Mouse (Mus musculus) liver, adult 2 months (tissue): ENCODE results near the gene Scoc. TPM values are rescaled to one million over a fixed set of nuclear protein-coding genes. Genes with fewer than 3 reads are reported as not detected.

Source experiments
- DNase-seq: peaks from one replicate; pipeline ENCODE4 v3.0.0-alpha.2; 2011; ENCODE audit warnings: low read depth, low spot score; ENCODE audit errors: extremely low read depth
- H3K27ac ChIP-seq: fragments of 200-500 bp; replicated peaks from 2 replicates; pipeline ENCODE4 v1.5.1; 2012; ENCODE audit warnings: low read depth, mild to moderate bottlenecking, control low read depth, inconsistent platforms, low read length; ENCODE audit not compliant: insufficient read depth
- H3K27me3 ChIP-seq: fragments of 200-500 bp; 2 replicates; pipeline ENCODE4 v1.6.1; 2012; ENCODE audit warnings: mild to moderate bottlenecking, moderate library complexity, low read length, inconsistent platforms; ENCODE audit not compliant: control insufficient read depth, insufficient read depth
- H3K36me3 ChIP-seq: fragments of 200-500 bp; 2 replicates; pipeline ENCODE4 v1.6.1; 2012; ENCODE audit warnings: low read length, inconsistent platforms; ENCODE audit not compliant: control insufficient read depth, insufficient read depth
- H3K4me1 ChIP-seq: fragments of 200-500 bp; 2 replicates; pipeline ENCODE4 v1.6.1; 2011; ENCODE audit warnings: low read length; ENCODE audit not compliant: control insufficient read depth, insufficient read depth
- H3K4me3 ChIP-seq: fragments of 200-500 bp; 2 replicates; pipeline ENCODE4 v1.5.1; 2011; ENCODE audit warnings: low read depth, mild to moderate bottlenecking, control low read depth, low read length, moderate library complexity; ENCODE audit not compliant: insufficient read depth
- H3K79me2 ChIP-seq: fragments of 200-500 bp; 2 replicates; pipeline ENCODE4 v1.6.1; 2012; ENCODE audit warnings: inconsistent platforms, mild to moderate bottlenecking, low read length, moderate library complexity; ENCODE audit not compliant: control insufficient read depth, insufficient read depth
- H3K9ac ChIP-seq: fragments of 200-500 bp; 2 replicates; pipeline ENCODE4 v1.6.1; 2012; ENCODE audit warnings: low read depth, mild to moderate bottlenecking, control low read depth, inconsistent platforms, low read length
- CTCF ChIP-seq: fragments of 200-500 bp; IDR thresholded peaks from 2 replicates; pipeline ENCODE4 v1.5.1; 2011; ENCODE audit warnings: low read depth, low read length, control low read depth
- POLR2A ChIP-seq: fragments of 200-500 bp; IDR thresholded peaks from 2 replicates; pipeline ENCODE4 v1.6.1; 2011; ENCODE audit warnings: low read length, control low read depth; ENCODE audit not compliant: insufficient read depth; ENCODE audit errors: extremely low read depth
- WGBS: fragments of 180-500 bp; shearing (Covaris S2); methylation state at CpG from one replicate; pipeline ENCODE4 v1.1.7; 2018; 5-methylcytosine and 5-hydroxymethylcytosine counted together
- polyA plus RNA-seq: library from polyadenylated mRNA; depleted of rRNA; stranded (reverse); fragments of >200 nt; gene quantifications from 2 replicates; pipeline ENCODE4 v1.2.3, GENCODE M21; 2012
- total RNA-seq: library from RNA; depleted of rRNA; stranded (reverse); fragments of >200 nt; gene quantifications from 2 replicates; pipeline ENCODE4 v1.2.3, GENCODE M21; 2014

Gene Scoc
- total and polyA plus RNA-seq, 2 experiments = 3.5 to 9.3 TPM

- Histone ChIP-seq H3K79me2 (no peaks in the 10 kb centered on the region), H3K4me3 (no peak overlapping the region), H3K27ac (no peak overlapping the region), H3K9ac (no peak overlapping the region), H3K27me3 (no peaks in the 10 kb centered on the region), H3K36me3 (no peaks in the 10 kb centered on the region), H3K4me1 (no peaks in the 10 kb centered on the region)
- no peak for TF ChIP-seq CTCF
- no peak for TF ChIP-seq POLR2A
- no peak for DNase-seq
- WGBS = 77% methylated on average over 6 of the region's 6 CpGs
Measured at GRCm38 (mm10) chr8:83417970-83418369, 40.2 kb downstream of the Scoc start.

DNA sequence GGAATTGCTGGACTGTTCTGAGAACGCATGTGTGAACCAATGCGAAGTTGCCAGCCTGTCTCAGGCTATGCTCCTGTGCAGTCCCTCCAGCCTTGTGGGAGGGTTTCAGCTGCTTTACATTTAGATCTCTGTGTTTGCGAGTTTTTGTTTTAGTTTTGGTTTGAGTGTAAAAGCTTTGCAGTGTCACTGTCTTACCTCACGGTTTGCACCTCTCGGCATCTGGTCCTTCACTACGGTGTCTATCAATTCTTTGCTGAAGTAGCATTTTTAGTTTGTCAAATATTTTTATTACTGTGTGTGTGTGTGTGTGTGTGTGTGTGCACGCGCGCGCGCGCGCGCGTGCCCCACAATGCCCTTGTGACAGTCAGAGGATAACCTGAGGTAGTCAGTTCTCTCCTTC lies 41.3 kb downstream of the Scoc start:
- Histone ChIP-seq H3K27ac (no peak overlapping the region), H3K27me3 (no peaks in the 10 kb centered on the region), H3K4me3 (no peak overlapping the region), H3K4me1 (no peaks in the 10 kb centered on the region), H3K79me2 (no peaks in the 10 kb centered on the region), H3K9ac (no peak overlapping the region), H3K36me3 (no peaks in the 10 kb centered on the region)
- WGBS = 95% methylated on average over 15 of the region's 15 CpGs
- no peak for DNase-seq
- TF ChIP-seq CTCF = no peak
- no peak for TF ChIP-seq POLR2A

DNA sequence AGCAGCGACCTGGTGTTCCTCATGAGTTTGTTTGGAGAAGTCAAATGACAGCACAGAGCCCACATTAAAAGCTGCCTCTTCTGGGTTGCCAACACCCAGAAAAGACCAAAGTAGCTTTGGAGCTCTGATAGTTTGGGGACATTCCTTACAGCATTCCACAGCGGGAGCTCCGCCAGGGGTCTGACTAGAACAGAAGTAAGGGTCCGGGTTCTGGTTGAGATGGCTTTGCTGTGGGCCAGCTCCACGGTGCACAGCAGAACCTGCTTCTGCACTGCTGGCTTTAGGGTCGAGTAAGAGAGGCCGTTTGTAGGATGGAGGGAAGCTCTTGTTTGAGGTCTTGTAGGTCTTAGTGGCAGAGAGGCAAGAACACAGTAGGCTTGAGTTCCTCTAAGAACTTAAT lies 49.7 kb downstream of the Scoc start:
- Histone ChIP-seq H3K36me3 (no peaks in the 10 kb centered on the region), H3K4me3 (no peak overlapping the region), H3K4me1 (no peaks in the 10 kb centered on the region), H3K9ac (no peak overlapping the region), H3K27me3 (no peaks in the 10 kb centered on the region), H3K79me2 (no peaks in the 10 kb centered on the region), H3K27ac (no peak overlapping the region)
- 78% methylated on average over 7 of the region's 7 CpGs for WGBS
- TF ChIP-seq POLR2A (no peak), CTCF (no peak)
- no peak for DNase-seq

- Histone ChIP-seq H3K4me1 (no peaks in the 10 kb centered on the region), H3K9ac (no peak overlapping the region), H3K27ac (no peak overlapping the region), H3K27me3 (no peaks in the 10 kb centered on the region), H3K4me3 (no peak overlapping the region), H3K36me3 (no peaks in the 10 kb centered on the region), H3K79me2 (no peaks in the 10 kb centered on the region)
- no peak for DNase-seq
- TF ChIP-seq CTCF (no peak), POLR2A (no peak)
- WGBS = 33% methylated on average over 6 of the region's 6 CpGs
Measured at GRCm38 (mm10) chr8:83406836-83407235, 51.4 kb downstream of the Scoc start.

DNA sequence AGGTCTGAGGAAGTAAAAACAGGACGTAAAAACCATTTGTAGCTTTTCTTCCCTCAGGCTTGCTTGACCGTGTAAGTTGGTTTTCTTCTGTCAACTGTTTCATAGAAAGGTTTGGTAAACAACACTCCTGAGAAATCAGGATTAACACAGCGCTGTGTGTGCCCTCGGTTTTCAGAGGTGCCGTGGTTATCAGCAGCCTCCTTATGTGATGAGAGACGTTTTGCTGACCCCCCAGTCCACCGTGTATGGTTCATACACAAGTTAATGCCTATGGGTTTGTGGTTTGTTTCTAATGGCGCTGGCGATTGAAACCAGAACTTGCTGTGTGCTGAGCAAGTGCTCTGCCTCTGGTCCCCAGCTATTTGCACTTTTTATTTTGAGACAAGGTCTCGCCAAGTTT lies 52.6 kb downstream of the Scoc start:
- H3K9ac ChIP-seq = no peak overlapping the region
- no peaks in the 10 kb centered on the region for H3K27me3 ChIP-seq
- H3K27ac ChIP-seq = no peak overlapping the region
- TF ChIP-seq POLR2A (no peak), CTCF (no peak)
- H3K4me1 ChIP-seq = no peaks in the 10 kb centered on the region
- 72% methylated on average over 10 of the region's 10 CpGs for WGBS
- H3K36me3 ChIP-seq = no peaks in the 10 kb centered on the region
- no peak for DNase-seq
- no peaks in the 10 kb centered on the region for H3K79me2 ChIP-seq
- H3K4me3 ChIP-seq = no peak overlapping the region

DNA sequence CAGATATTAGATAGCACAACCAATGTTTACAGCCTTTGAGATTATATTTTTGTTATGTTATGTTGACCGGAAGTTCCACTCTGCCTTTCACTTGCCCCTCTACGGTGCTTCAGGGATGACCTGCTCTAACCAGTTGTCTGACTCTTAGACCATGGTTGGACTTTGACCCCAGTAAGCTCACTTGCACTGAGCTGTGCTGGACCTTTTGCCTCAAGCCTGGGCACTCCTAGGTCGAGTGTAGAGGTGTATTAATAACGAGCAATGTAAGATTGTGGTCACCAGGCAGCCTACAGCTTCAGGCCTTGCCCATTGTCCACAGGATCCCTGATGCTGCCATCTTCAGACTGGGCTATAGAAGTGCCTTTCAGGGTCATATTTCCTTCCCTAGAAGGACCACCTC lies 60.5 kb downstream of the Scoc start:
- H3K4me1 ChIP-seq = no peaks in the 10 kb centered on the region
- no peaks in the 10 kb centered on the region for H3K79me2 ChIP-seq
- H3K9ac ChIP-seq = no peak overlapping the region
- 61% methylated on average over 4 of the region's 4 CpGs for WGBS
- no peaks in the 10 kb centered on the region for H3K27me3 ChIP-seq
- no peak overlapping the region for H3K27ac ChIP-seq
- H3K4me3 ChIP-seq = no peak overlapping the region
- H3K36me3 ChIP-seq = no peaks in the 10 kb centered on the region
- no peak for DNase-seq
- TF ChIP-seq CTCF (no peak), POLR2A (no peak)
